Mouse (Mus musculus): ENCODE results near the gene B3gntl1.

GRCm38 (mm10) chr11:121630406-121630805 is 42.5 kb downstream of the B3gntl1 start:
- TF ChIP-seq GATA1 (IDR thresholded peaks at IDR 0.05; ENCODE audit: low read length) (no peak), TAL1 (IDR thresholded peaks at IDR 0.05; ENCODE audit: low read length) (no peak)

Data from erythroblast, embryonic 14.5 days (primary cell).